Mouse (Mus musculus) spleen, adult 2 months (tissue): Measurements from ENCODE around the gene Pfkfb2.

Source experiments
- CTCF ChIP-seq: fragments of 200-500 bp; IDR thresholded peaks from 2 replicates; pipeline ENCODE4 v1.5.1; 2011; ENCODE audit warnings: mild to moderate bottlenecking, inconsistent platforms; ENCODE audit not compliant: insufficient read depth, insufficient read length, insufficient replicate concordance; ENCODE audit errors: extremely low read depth
- POLR2A ChIP-seq: fragments of 200-500 bp; IDR thresholded peaks from 2 replicates; pipeline ENCODE4 v1.6.1; 2011; ENCODE audit warnings: low read depth, low read length, inconsistent platforms

DNA sequence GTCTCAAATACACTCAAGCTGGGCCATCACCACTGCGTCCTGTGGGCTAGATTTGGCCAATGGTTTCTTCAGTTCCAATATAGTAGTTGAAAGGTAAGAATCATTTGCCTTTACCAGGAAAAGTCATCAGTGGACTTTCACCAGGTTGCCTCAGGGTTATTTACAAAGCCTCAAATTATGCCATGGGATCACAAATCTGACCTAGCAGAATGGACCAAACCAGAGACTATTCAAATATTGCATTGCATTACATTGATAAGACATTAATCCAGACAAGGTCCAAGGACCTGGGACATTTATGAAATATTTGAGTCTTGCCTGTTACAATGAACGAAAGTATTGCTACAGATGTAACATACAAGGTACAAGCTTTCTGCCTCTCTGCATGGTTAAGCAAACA lies 50.5 kb downstream of the Pfkfb2 start:
- TF ChIP-seq CTCF: no peak
- TF ChIP-seq POLR2A: no peak
